Mouse (Mus musculus): ENCODE results near the gene Hsf5. TPM values are rescaled to one million over a fixed set of nuclear protein-coding genes. Genes with fewer than 3 reads are reported as not detected.

The Hsf5 gene
- polyA plus RNA-seq, 1 experiment from 2014 or later, result 0.13 TPM

DNA sequence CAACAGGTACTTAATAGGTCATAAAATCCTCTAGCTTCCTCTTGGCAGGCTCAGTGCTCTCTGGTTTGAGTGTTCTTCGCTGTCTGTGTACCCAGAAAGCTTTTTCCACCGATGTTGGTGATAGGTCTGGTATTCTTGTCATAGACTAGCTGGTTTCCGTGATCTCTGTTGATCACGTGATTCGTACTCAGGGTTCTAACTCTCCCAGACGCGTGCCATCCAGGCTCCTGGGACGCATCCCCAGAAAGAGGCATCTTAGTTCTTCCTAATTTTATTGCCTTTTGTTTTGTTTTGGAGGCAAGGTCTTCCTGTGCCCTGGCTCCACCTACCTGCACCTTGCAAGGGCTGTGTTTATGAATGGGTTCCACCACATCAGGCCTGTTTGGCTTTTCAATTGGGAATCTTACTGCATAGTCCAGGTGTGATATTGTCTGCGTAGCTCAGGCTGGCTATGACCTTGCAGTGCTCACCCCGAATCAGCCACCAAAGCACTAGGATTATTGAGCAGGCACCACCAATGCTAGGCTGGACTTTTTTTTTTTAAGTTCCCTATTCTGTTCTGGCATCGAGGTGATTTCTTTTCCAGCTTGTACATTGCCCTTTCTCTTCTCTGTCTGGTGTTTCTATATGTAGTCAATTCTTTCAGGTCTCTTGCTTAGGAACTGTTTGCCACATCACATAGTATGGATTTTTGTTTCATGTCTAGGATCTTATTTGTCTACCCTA is 71.7 kb downstream of the Hsf5 start:
- Histone ChIP-seq H3K4me2 (no peak overlapping the region), H3K9ac (no peak overlapping the region), H3K36me3 (no peaks in the 10 kb centered on the region), H3K9me3 (replicated peaks) (no peaks in the 10 kb centered on the region), H3K27ac (ENCODE audit: poor library complexity, severe bottlenecking) (0 out of 2 replicates have a peak overlapping the region, but pooled peaks have one; percentile 19), H3K4me3 (no peak overlapping the region), H3K27me3 (replicated peaks) (no peaks in the 10 kb centered on the region), H3K4me1 (replicated peaks) (peaks cover 42% of the 10 kb centered on the region)
- WGBS, result 85% methylated on average over 11 of the region's 11 CpGs
- no peak for ATAC-seq (ENCODE audit: insufficient number of reproducible peaks, low FRiP score)

DNA sequence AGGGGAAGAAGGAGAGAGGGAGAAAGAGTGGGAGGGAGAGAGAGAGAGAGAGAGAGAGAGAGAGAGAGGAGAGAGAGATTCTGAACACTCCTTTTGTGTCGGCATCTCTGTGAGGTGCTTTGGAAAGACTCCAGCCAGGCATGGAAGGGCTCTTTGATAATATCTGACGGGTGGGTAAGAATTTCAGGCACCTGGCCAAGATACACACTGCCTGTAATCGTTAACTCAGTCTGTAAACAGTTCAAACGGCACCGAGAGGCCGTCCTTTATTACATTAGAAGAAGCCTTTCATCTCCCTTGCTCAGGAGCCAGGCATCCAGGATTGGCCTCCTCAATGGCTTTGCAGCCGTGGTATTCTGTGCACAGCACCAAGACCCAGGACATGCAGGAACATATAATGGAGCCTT is 72.4 kb downstream of the Hsf5 start:
- Histone ChIP-seq H3K9me3 (replicated peaks) (no peaks in the 10 kb centered on the region), H3K9ac (no peak overlapping the region), H3K4me3 (no peak overlapping the region), H3K4me1 (replicated peaks) (peaks cover 42% of the 10 kb centered on the region), H3K36me3 (no peaks in the 10 kb centered on the region), H3K27ac (ENCODE audit: poor library complexity, severe bottlenecking) (peak overlapping the region; percentile 32; the same call in 1 of the 2 replicates), H3K27me3 (replicated peaks) (no peaks in the 10 kb centered on the region), H3K4me2 (peak overlapping the region; percentile 20)
- ATAC-seq (ENCODE audit: insufficient number of reproducible peaks, low FRiP score), result no peak
- WGBS, result 8% methylated on average over 7 of the region's 7 CpGs

DNA sequence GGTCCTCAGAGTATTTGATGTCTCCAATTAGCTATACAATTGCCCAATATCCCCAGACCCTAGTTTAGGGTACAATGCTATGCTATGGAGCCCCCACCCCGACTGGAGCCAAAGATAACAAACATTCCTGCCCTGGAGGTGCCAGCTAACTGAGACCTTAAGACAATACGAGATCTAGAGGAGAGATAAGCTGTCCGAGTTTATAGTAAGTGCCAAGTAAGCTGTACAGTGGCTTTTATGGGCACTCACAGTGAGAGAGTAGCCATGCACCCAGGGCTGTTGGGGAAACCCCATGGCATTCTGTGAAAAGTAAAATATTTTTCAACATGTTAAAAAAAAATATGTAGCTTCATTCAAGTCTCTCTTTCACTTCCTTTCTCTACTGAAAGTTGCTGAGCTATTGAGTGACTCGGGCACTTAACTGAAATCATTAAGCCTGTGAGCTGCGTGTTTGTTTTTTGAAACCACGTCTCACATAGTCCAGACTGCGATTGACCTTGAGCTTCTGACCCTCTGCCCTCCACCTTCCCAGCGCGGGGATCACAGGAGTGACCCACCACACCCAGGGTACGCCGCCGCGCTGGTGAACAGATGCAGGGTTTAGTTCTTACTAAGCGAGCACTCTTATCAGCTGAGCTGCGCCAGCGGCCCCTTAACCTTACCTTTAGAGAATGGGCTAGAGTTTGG is 73.2 kb downstream of the Hsf5 start:
- no peak overlapping the region for H3K4me3 ChIP-seq
- no peaks in the 10 kb centered on the region for H3K9me3 ChIP-seq (replicated peaks)
- no peaks in the 10 kb centered on the region for H3K36me3 ChIP-seq
- no peak overlapping the region for H3K9ac ChIP-seq
- peak overlapping the region; percentile 20; the same call in 1 of the 2 replicates for H3K4me2 ChIP-seq
- no peak for ATAC-seq (ENCODE audit: insufficient number of reproducible peaks, low FRiP score)
- H3K27me3 ChIP-seq (replicated peaks), result no peaks in the 10 kb centered on the region
- WGBS, result 59% methylated on average over 16 of the region's 16 CpGs
- peak overlapping the region; percentile 32; the same call in 1 of the 2 replicates for H3K27ac ChIP-seq (ENCODE audit: poor library complexity, severe bottlenecking)
- peaks cover 42% of the 10 kb centered on the region for H3K4me1 ChIP-seq (replicated peaks)

DNA sequence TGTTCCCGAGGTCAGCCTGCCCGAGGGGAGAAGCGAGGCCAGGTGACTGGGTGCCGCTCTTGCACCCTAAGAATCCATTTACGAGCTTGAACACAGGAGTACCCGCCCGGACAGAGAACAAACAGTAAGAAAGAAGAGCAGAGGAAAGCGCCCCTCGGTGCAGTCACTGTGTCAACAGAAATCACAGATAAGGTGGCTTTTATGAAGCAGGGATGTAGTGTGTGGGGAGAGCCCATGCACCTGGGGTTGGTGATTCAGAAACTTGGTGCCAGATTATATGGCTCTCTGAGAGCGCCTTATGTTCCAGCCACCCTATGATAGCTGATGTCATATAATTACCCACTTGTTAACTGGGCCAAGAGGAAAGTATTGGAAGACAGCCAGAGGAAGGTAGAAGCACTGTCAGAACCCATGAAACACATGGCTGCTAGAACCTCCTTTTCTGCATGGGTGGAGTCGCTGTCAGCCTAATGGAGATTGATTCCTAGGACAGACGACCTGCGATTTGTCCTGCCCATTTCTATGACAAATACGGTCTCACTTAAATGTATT is 80.2 kb downstream of the Hsf5 start:
- Histone ChIP-seq H3K27ac (ENCODE audit: poor library complexity, severe bottlenecking) (no peak overlapping the region), H3K9me3 (replicated peaks) (no peaks in the 10 kb centered on the region), H3K4me1 (replicated peaks) (peaks cover 5% of the 10 kb centered on the region; the same call in 1 of the 2 replicates), H3K4me2 (no peak overlapping the region), H3K27me3 (replicated peaks) (no peaks in the 10 kb centered on the region), H3K36me3 (no peaks in the 10 kb centered on the region), H3K9ac (no peak overlapping the region), H3K4me3 (no peak overlapping the region)
- no peak for ATAC-seq (ENCODE audit: insufficient number of reproducible peaks, low FRiP score)
- WGBS, result 63% methylated on average over 14 of the region's 14 CpGs

DNA sequence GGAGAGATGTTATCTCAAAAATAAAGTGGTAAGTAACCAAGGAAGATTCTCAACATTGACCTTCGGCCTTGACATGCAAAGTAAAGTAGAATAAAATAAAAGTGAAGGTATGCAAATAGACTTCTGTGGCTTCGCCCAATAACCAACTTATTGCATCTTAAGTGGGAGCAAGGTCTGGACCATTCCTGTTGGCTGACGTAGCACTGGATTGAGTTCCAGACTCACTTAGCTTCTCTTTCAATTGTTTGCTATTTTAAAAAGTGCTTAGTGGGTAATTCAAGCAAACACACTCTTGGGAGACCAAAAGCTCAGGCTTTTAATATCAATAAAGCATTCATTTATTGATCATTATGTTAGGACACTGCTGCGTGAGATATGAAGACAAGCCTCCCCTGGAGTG is 81.2 kb downstream of the Hsf5 start:
- Histone ChIP-seq H3K27ac (ENCODE audit: poor library complexity, severe bottlenecking) (no peak overlapping the region), H3K4me1 (replicated peaks) (peaks cover 5% of the 10 kb centered on the region; the same call in 1 of the 2 replicates), H3K27me3 (replicated peaks) (no peaks in the 10 kb centered on the region), H3K36me3 (no peaks in the 10 kb centered on the region), H3K9ac (no peak overlapping the region), H3K4me2 (no peak overlapping the region), H3K4me3 (no peak overlapping the region), H3K9me3 (replicated peaks) (no peaks in the 10 kb centered on the region)
- 81% methylated on average over 4 of the region's 4 CpGs for WGBS
- ATAC-seq (ENCODE audit: insufficient number of reproducible peaks, low FRiP score), result no peak

DNA sequence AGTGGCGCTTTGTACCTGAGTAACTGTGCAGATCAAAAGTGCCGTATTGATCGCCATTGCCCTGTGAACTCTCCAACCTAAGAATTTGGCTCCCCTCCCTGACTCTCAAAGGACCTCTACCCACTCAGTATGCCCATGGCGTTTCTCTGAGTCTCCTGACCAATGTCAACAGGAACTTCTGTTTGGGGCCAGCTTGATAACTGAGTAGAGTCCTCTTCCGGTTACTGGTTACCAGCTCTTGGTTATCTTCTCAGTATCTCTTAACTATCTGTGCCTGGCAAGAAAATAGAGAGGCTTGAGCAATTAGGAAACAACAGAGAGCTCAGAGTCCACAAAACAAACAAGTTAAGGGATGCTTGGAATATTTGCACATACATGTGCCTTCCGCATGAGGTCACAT is 84.1 kb downstream of the Hsf5 start:
- H3K4me3 ChIP-seq, result no peak overlapping the region
- WGBS, result 66% methylated on average over 6 of the region's 6 CpGs
- H3K4me1 ChIP-seq (replicated peaks), result peaks cover 5% of the 10 kb centered on the region; the same call in 1 of the 2 replicates
- ATAC-seq (ENCODE audit: insufficient number of reproducible peaks, low FRiP score), result no peak
- H3K27me3 ChIP-seq (replicated peaks), result no peaks in the 10 kb centered on the region
- H3K36me3 ChIP-seq, result no peaks in the 10 kb centered on the region
- H3K27ac ChIP-seq (ENCODE audit: poor library complexity, severe bottlenecking), result no peak overlapping the region
- H3K4me2 ChIP-seq, result no peak overlapping the region
- H3K9ac ChIP-seq, result no peak overlapping the region
- no peaks in the 10 kb centered on the region for H3K9me3 ChIP-seq (replicated peaks)

DNA sequence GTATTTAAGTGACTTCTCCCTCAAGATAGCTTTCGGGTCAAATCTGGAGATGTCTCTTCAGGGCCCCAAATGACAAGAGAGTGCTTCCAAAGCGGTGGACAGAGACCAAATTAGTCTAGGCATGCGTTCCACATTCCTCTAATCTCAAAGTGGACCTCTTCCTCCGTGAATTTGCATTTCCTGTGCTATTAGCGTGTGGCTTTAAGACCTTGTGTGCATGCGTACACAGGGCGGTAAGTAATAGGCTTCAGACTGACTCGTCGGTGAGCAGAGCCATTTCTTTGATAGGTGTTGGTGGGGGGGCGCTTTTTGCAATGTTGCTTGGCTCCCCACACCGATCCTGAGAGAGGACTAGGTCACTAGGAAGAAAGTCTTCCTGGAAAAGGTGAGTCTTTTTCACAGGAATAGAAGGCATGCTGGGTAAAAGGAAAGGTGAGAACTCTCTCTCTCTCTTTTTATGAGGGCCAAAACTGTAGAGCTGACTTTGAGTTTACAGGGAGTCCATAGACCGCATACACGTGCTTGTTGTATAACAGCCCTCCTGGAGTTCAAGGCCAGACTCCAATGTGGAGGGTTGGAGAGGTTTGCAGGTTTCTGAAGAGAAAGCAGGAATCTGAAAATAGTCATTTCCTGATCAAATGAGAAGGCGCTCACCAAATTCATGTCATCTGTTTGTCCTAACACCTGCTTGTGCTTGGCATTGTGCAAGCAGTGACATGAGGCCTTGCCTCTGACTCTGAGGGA is 85.1 kb downstream of the Hsf5 start:
- H3K4me1 ChIP-seq (replicated peaks), result peaks cover 4% of the 10 kb centered on the region; the same call in 1 of the 2 replicates
- H3K36me3 ChIP-seq, result no peaks in the 10 kb centered on the region
- 73% methylated on average over 14 of the region's 14 CpGs for WGBS
- no peak overlapping the region for H3K9ac ChIP-seq
- no peak overlapping the region for H3K4me3 ChIP-seq
- H3K27ac ChIP-seq (ENCODE audit: poor library complexity, severe bottlenecking), result no peak overlapping the region
- H3K4me2 ChIP-seq, result no peak overlapping the region
- no peaks in the 10 kb centered on the region for H3K27me3 ChIP-seq (replicated peaks)
- ATAC-seq (ENCODE audit: insufficient number of reproducible peaks, low FRiP score), result no peak
- no peaks in the 10 kb centered on the region for H3K9me3 ChIP-seq (replicated peaks)

DNA sequence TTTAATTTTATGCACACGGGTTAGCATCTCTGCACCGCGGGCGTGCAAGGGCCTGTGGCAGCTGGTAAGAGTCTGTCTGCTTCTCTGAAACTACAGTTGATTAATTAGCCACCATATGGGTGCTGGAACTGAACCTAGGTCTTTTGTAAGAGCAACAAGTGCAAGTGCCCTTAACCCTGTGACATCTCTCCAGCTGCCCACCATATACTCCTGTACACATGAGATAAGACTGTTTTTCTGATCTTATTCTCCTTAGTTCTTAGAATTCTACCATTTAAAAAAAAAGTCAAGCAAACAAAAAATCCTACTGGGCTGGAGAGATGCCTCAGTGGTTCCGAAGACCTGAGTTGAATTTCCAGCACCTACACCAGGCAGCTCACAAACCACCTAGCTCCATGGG is 86.7 kb downstream of the Hsf5 start:
- no peak overlapping the region for H3K9ac ChIP-seq
- 81% methylated on average over 5 of the region's 5 CpGs for WGBS
- H3K4me3 ChIP-seq, result no peak overlapping the region
- H3K9me3 ChIP-seq (replicated peaks), result no peaks in the 10 kb centered on the region
- no peak for ATAC-seq (ENCODE audit: insufficient number of reproducible peaks, low FRiP score)
- H3K36me3 ChIP-seq, result no peaks in the 10 kb centered on the region
- no peak overlapping the region for H3K4me2 ChIP-seq
- no peaks in the 10 kb centered on the region for H3K4me1 ChIP-seq (replicated peaks)
- H3K27me3 ChIP-seq (replicated peaks), result peaks cover 10% of the 10 kb centered on the region; the same call in 1 of the 2 replicates
- H3K27ac ChIP-seq (ENCODE audit: poor library complexity, severe bottlenecking), result no peak overlapping the region

DNA sequence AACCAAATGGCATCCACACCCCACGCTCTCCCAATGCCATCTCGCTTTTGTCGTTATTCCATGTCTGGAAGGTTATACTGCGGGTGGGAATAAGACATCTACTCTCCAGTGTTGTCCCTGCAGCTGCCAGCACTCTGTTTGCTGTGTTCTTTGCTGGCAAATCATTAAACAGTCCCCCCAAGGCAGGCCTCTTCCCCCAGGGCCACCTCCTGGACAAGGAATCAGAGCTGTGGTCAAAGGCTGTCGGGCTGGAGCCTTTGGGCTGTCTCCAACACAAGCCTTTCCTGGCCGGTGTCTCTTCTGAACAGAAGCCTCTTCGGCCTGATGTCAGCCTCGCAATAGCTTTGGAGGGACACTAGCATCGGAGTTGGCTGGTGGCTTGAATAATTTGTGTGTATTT is 87.3 kb downstream of the Hsf5 start:
- no peaks in the 10 kb centered on the region for H3K4me1 ChIP-seq (replicated peaks)
- peaks cover 15% of the 10 kb centered on the region; the same call in 1 of the 2 replicates for H3K27me3 ChIP-seq (replicated peaks)
- 82% methylated on average over 9 of the region's 9 CpGs for WGBS
- H3K9me3 ChIP-seq (replicated peaks), result no peaks in the 10 kb centered on the region
- no peak for ATAC-seq (ENCODE audit: insufficient number of reproducible peaks, low FRiP score)
- no peak overlapping the region for H3K4me2 ChIP-seq
- no peak overlapping the region for H3K27ac ChIP-seq (ENCODE audit: poor library complexity, severe bottlenecking)
- H3K36me3 ChIP-seq, result no peaks in the 10 kb centered on the region
- no peak overlapping the region for H3K4me3 ChIP-seq
- H3K9ac ChIP-seq, result no peak overlapping the region

DNA sequence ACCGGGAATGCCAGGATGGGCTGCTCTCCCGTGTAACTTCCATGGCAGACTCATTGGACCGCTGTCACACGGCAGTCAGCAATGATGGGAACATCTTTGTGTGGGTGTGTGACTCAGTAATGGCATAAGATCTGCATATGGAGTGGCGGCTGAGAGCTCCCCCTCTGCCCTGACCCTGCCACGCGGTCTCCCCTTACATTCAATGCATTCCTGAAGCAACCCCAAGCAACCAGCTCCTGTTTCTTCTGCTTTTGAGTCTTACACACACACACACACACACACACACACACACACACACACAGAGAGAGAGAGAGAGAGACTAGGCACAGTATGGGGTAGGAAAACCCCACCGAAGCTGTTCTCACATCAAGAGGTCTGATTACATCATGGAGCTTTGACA is 90.6 kb downstream of the Hsf5 start:
- Histone ChIP-seq H3K9ac (no peak overlapping the region), H3K9me3 (replicated peaks) (no peaks in the 10 kb centered on the region), H3K4me2 (no peak overlapping the region), H3K27me3 (replicated peaks) (peaks cover 32% of the 10 kb centered on the region), H3K27ac (ENCODE audit: poor library complexity, severe bottlenecking) (no peak overlapping the region), H3K4me3 (no peak overlapping the region), H3K36me3 (no peaks in the 10 kb centered on the region), H3K4me1 (replicated peaks) (peaks cover 11% of the 10 kb centered on the region; the same call in 1 of the 2 replicates)
- ATAC-seq (ENCODE audit: insufficient number of reproducible peaks, low FRiP score), result no peak
- WGBS, result 60% methylated on average over 8 of the region's 8 CpGs

DNA sequence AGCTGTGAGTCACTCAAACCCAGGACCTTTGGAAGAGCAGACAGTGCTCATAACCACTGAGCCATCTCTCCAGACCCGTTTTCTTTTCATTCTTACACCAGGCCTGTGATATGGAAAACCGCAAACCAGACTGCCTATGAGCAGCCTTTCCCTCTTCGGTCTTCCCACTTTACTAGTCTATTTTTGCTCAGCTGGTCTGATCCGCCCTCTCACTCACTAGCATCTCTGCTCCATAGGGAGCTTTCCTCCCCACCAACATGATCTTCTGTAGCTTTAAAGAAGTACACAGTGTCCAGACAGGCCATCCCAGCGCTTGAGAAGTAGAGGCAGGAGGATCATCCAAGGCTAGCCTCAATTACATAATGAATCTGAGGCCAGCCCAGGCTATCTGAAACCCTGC is 92.0 kb downstream of the Hsf5 start:
- Histone ChIP-seq H3K9me3 (replicated peaks) (no peaks in the 10 kb centered on the region), H3K4me2 (no peak overlapping the region), H3K27ac (ENCODE audit: poor library complexity, severe bottlenecking) (no peak overlapping the region), H3K9ac (no peak overlapping the region), H3K4me3 (no peak overlapping the region), H3K36me3 (no peaks in the 10 kb centered on the region), H3K27me3 (replicated peaks) (peaks cover 32% of the 10 kb centered on the region), H3K4me1 (replicated peaks) (peaks cover 11% of the 10 kb centered on the region; the same call in 1 of the 2 replicates)
- 70% methylated on average over 5 of the region's 5 CpGs for WGBS
- no peak for ATAC-seq (ENCODE audit: insufficient number of reproducible peaks, low FRiP score)
